Comparison of ENCODE assay signal across 8 mouse cellular contexts in the genomic region with DNA sequence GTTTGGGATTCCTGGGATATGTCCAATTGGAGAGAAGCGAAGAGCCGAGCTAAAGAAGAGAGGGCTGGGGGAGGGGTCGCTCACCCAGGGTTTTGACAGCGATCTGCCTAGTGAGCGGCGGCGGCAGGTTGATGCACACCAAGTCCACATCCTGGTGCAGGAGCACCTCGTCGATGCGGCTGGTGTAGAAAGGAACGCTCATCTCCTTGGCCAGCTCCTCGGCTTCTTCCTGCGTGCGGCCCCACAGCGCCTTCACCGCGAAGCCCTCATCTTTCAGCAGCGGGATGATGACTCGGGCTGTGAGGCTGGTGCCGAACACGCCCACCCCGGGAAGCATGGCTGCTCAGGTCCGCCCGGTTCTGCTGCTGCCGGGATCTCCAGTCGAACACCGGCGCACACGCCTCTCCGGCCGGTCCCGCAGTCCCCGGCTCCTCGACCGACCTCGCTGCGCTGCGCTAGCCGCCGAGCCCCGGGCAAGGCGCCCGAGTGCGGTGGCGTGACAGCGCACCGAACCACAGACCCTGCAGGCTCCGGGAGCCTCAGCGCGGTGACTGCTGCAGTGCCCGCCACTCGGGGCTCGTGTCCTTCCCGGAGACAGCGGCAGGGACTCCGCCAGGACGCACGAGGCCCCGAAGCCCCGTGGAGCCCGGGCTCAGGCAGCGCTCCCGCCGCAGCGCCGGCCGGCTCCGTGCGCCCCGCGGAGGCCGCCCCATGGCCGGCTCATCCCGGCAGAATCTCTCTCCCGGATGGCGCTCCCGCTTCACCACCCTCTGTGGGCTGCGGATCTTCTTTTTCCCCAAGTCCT. TPM values are rescaled to one million over a fixed set of nuclear protein-coding genes. Genes with fewer than 3 reads are reported as not detected.
DNase-seq lines count a peak whose midpoint lies in the region; ATAC-seq lines count a peak whose summit lies in the region.

No protein-coding gene starts in this region.

- under 1% methylated on average over 78 of the region's 78 CpGs for WGBS in forebrain, embryonic 10.5 days
- under 1% methylated on average over 70 of the region's 78 CpGs for WGBS in hindbrain, embryonic 11.5 days
- WGBS in limb, embryonic 12.5 days = under 1% methylated on average over 78 of the region's 78 CpGs
- whole genome bisulfite sequencing in midbrain, embryonic 16.5 days = under 1% methylated on average over 78 of the region's 78 CpGs

- H3K9me3 ChIP-seq in forebrain, embryonic 10.5 days = no peaks in the 10 kb centered on the region
- H3K9me3 ChIP-seq in hindbrain, embryonic 11.5 days (ENCODE audit: control insufficient read depth, low read length) = no peaks in the 10 kb centered on the region
- no peaks in the 10 kb centered on the region for H3K9me3 ChIP-seq in limb, embryonic 12.5 days
- H3K9me3 ChIP-seq in midbrain, embryonic 16.5 days (replicated peaks; ENCODE audit: control insufficient read depth, low read length, poor library complexity, severe bottlenecking) = no peaks in the 10 kb centered on the region

- H3K9ac ChIP-seq in hindbrain, embryonic 11.5 days (ENCODE audit: low read depth, low read length) = peak overlapping the region; percentile 73
- H3K9ac ChIP-seq in limb, embryonic 12.5 days (replicated peaks) = peak overlapping the region; percentile 73
- H3K9ac ChIP-seq in midbrain, embryonic 16.5 days (ENCODE audit: low read depth, low read length) = peak overlapping the region; percentile 88

- ATAC-seq in hindbrain, embryonic 11.5 days (ENCODE audit: low FRiP score) = peak; percentile 49
- ATAC-seq in limb, embryonic 12.5 days (ENCODE audit: insufficient number of reproducible peaks, insufficient read depth, low FRiP score, low TSS enrichment, low read depth) = 0 out of 2 replicates have a peak, but pooled peaks have one; percentile 9
- ATAC-seq in midbrain, embryonic 16.5 days = peak; percentile 50

- H3K4me3 ChIP-seq in forebrain, embryonic 10.5 days = peak overlapping the region; percentile 81
- peak overlapping the region; percentile 67 for H3K4me3 ChIP-seq in hindbrain, embryonic 11.5 days (ENCODE audit: low read depth, low read length)
- peak overlapping the region; percentile 65 for H3K4me3 ChIP-seq in limb, embryonic 12.5 days (replicated peaks)
- H3K4me3 ChIP-seq in midbrain, embryonic 16.5 days (ENCODE audit: low read depth, low read length) = peak overlapping the region; percentile 86

- peak overlapping the region; percentile 82 for H3K27ac ChIP-seq in forebrain, embryonic 10.5 days
- peak overlapping the region; percentile 82 for H3K27ac ChIP-seq in hindbrain, embryonic 11.5 days (ENCODE audit: low read depth, low read length)
- H3K27ac ChIP-seq in limb, embryonic 12.5 days = peak overlapping the region; percentile 53; the same call in 1 of the 2 replicates
- H3K27ac ChIP-seq in midbrain, embryonic 16.5 days (ENCODE audit: low read length) = peak overlapping the region; percentile 89

- H3K4me1 ChIP-seq in forebrain, embryonic 10.5 days = peaks cover 62% of the 10 kb centered on the region
- H3K4me1 ChIP-seq in hindbrain, embryonic 11.5 days (replicated peaks; ENCODE audit: control insufficient read depth, insufficient read depth, low read length) = peaks cover 2% of the 10 kb centered on the region; the same call in 1 of the 2 replicates
- peaks cover 20% of the 10 kb centered on the region for H3K4me1 ChIP-seq in limb, embryonic 12.5 days (replicated peaks)
- peaks cover 27% of the 10 kb centered on the region for H3K4me1 ChIP-seq in midbrain, embryonic 16.5 days (ENCODE audit: control insufficient read depth, insufficient read depth, low read length)

- DNase-seq in layer of hippocampus, adult 9-11 months = peak; percentile 38
- DNase-seq in layer of hippocampus, adult 9-10 months (ENCODE audit: low spot score) = no peak
- DNase-seq in adrenal gland, postnatal 14 days = peak; percentile 67
- DNase-seq in forebrain, embryonic 10.5 days (ENCODE audit: extremely low spot score, low spot score) = peak; percentile 57
- peak; percentile 66 for DNase-seq in hindbrain, embryonic 11.5 days (ENCODE audit: low spot score)
- peak; percentile 60 for DNase-seq in thymus, postnatal 0 days (ENCODE audit: low spot score)

- no peaks in the 10 kb centered on the region for H3K36me3 ChIP-seq in forebrain, embryonic 10.5 days (replicated peaks)
- no peaks in the 10 kb centered on the region for H3K36me3 ChIP-seq in hindbrain, embryonic 11.5 days (ENCODE audit: control insufficient read depth, insufficient read depth, low read length)
- H3K36me3 ChIP-seq in limb, embryonic 12.5 days = no peaks in the 10 kb centered on the region
- no peaks in the 10 kb centered on the region for H3K36me3 ChIP-seq in midbrain, embryonic 16.5 days (ENCODE audit: control insufficient read depth, insufficient read depth, low read length)

- H3K27me3 ChIP-seq in forebrain, embryonic 10.5 days (ENCODE audit: poor library complexity, severe bottlenecking) = peaks cover 88% of the 10 kb centered on the region
- peaks cover 32% of the 10 kb centered on the region for H3K27me3 ChIP-seq in hindbrain, embryonic 11.5 days (ENCODE audit: control insufficient read depth, insufficient read depth, low read length)
- peaks cover 64% of the 10 kb centered on the region for H3K27me3 ChIP-seq in limb, embryonic 12.5 days
- H3K27me3 ChIP-seq in midbrain, embryonic 16.5 days (ENCODE audit: control insufficient read depth, insufficient read depth, low read depth, low read length) = no peaks in the 10 kb centered on the region; the same call in 1 of the 2 replicates

- H3K4me2 ChIP-seq in hindbrain, embryonic 11.5 days (replicated peaks; ENCODE audit: low read depth, low read length) = peak overlapping the region; percentile 100
- H3K4me2 ChIP-seq in limb, embryonic 12.5 days = peak overlapping the region; percentile 100
- H3K4me2 ChIP-seq in midbrain, embryonic 16.5 days (ENCODE audit: low read length) = peak overlapping the region; percentile 68

RNA-seq across cellular contexts. Expression of a gene that starts 0.6 kb away (rescaled TPM):
- total RNA-seq in adrenal gland, postnatal 14 days (2021) = 10.5 and 11.0 TPM in 2 replicates
- polyA plus RNA-seq in forebrain, embryonic 10.5 days (2016; fragmentation: Nextera tagmentation; extraction: Ambion mirVana) = 0.18 and 0.22 TPM in 2 replicates
- polyA plus RNA-seq in hindbrain, embryonic 11.5 days (2014; fragmentation: Nextera tagmentation; extraction: Ambion mirVana) = 0.71 and 0.77 TPM in 2 replicates
- 0.23 and 0.37 TPM in 2 replicates for polyA plus RNA-seq in limb, embryonic 12.5 days (2016; fragmentation: Nextera tagmentation; extraction: Ambion mirVana)
- polyA plus RNA-seq in midbrain, embryonic 16.5 days (2015; fragmentation: Nextera tagmentation; extraction: Ambion mirVana) = 2.2 and 2.6 TPM in 2 replicates
- polyA plus RNA-seq in thymus, postnatal 0 days (2015; fragmentation: Nextera tagmentation; extraction: Ambion mirVana) = 1.1 and 1.8 TPM in 2 replicates
